ENCODE assay signal across 39 mouse cellular contexts in genomic region chr1:131054251-131054650, GRCm38 (mm10). TPM values are rescaled to one million over a fixed set of nuclear protein-coding genes. Genes with fewer than 3 reads are reported as not detected.
"Had no signal": no experiment of that assay in that cellular context is flagged by ENCODE, and none has a peak within 500 bp of the region (broad histone marks: within the 10 kb centered on the region; RNA-seq: fewer than 3 reads in every experiment).

No protein-coding gene starts in this region.

- H3K27me3 ChIP-seq: heart, embryonic 12.5 days; hindbrain, embryonic 13.5 days; hindbrain, embryonic 15.5 days; kidney, embryonic 15.5 days; limb, embryonic 13.5 days; limb, embryonic 15.5 days; liver, embryonic 12.5 days had no signal

- H3K9me3 ChIP-seq: heart, embryonic 10.5 days; heart, embryonic 12.5 days; hindbrain, embryonic 13.5 days; hindbrain, embryonic 15.5 days; kidney, embryonic 15.5 days; limb, embryonic 13.5 days; limb, embryonic 15.5 days; liver, embryonic 12.5 days had no signal

- H3K27ac ChIP-seq: heart, embryonic 10.5 days; hindbrain, embryonic 13.5 days; hindbrain, embryonic 15.5 days; hindbrain, postnatal 0 days; kidney, embryonic 15.5 days; kidney, postnatal 0 days; limb, embryonic 13.5 days; limb, embryonic 15.5 days; liver, embryonic 12.5 days; liver, embryonic 14.5 days had no signal

- H3K9ac ChIP-seq: heart, embryonic 12.5 days; hindbrain, embryonic 13.5 days; hindbrain, embryonic 15.5 days; kidney, embryonic 15.5 days; limb, embryonic 13.5 days; limb, embryonic 15.5 days; liver, embryonic 12.5 days; liver, embryonic 14.5 days had no signal

- H3K4me3 ChIP-seq: heart, embryonic 10.5 days; heart, embryonic 12.5 days; hindbrain, embryonic 13.5 days; hindbrain, embryonic 15.5 days; kidney, embryonic 15.5 days; limb, embryonic 13.5 days; limb, embryonic 15.5 days; liver, embryonic 12.5 days had no signal

- DNase-seq: gastrocnemius, postnatal 14 days; gastrocnemius, postnatal 36 days; heart, postnatal 10 days; kidney, adult 11 months; kidney, adult 2 months; kidney, adult 9 months; kidney, postnatal 14 days; kidney, postnatal 36 days; layer of hippocampus, postnatal 36 days; left cerebral cortex, postnatal 4 days had no signal

- H3K4me2 ChIP-seq: heart, embryonic 12.5 days; hindbrain, embryonic 13.5 days; hindbrain, embryonic 15.5 days; kidney, embryonic 15.5 days; limb, embryonic 13.5 days; limb, embryonic 15.5 days; liver, embryonic 12.5 days had no signal

- ATAC-seq: intestine, embryonic 16.5 days; liver, embryonic 12.5 days had no signal

RNA-seq across cellular contexts. Expression of gene Il10, which starts 34.6 kb away (rescaled TPM):
- total RNA-seq: gastrocnemius, adult 18-20 months; gastrocnemius, adult 8-10 months; gastrocnemius, postnatal 14 days; gastrocnemius, postnatal 36 days; heart, adult 18-20 months; heart, adult 8-10 months; heart, postnatal 10 days; heart, postnatal 25 days; hindbrain, postnatal 0 days; layer of hippocampus, adult 18-20 months; layer of hippocampus, postnatal 14 days; layer of hippocampus, postnatal 36 days; left cerebral cortex, adult 18-20 months; left cerebral cortex, adult 8-10 months; left cerebral cortex, postnatal 10 days; left cerebral cortex, postnatal 25 days had no signal
- polyA plus RNA-seq: gonadal fat pad, adult 2 months; heart, embryonic 10.5 days; heart, embryonic 12.5 days; heart, embryonic 14.5 days; hindbrain, embryonic 11.5 days; hindbrain, embryonic 13.5 days; hindbrain, embryonic 15.5 days; hindbrain, postnatal 0 days; intestine, embryonic 14.5 days; intestine, embryonic 16.5 days; kidney, adult 2 months; kidney, embryonic 15.5 days; limb, embryonic 11.5 days; limb, embryonic 15.5 days; liver, adult 2 months; liver, embryonic 12.5 days had no signal
